Mouse (Mus musculus) MEL (cell line): Measurements from ENCODE around the gene Cfl1. TPM values are rescaled to one million over a fixed set of nuclear protein-coding genes. Genes with fewer than 3 reads are reported as not detected.
A peak's percentile ranks its signal among the peaks of the same experiment; 100 is the strongest.

ENCODE experiments used
- BHLHE40 ChIP-seq: IDR thresholded peaks from 2 replicates; pipeline ENCODE4 v1.6.1; 2012; ENCODE audit warnings: low read depth, mild to moderate bottlenecking, inconsistent platforms, low read length, improper control_type of control experiment, borderline replicate concordance
- E2F4 ChIP-seq: IDR thresholded peaks from 2 replicates; pipeline ENCODE4 v1.6.1; 2011; ENCODE audit warnings: low read depth, low read length, improper control_type of control experiment, borderline replicate concordance
- EP300 ChIP-seq, 2 experiments: IDR thresholded peaks; 2 replicates each; pipeline ENCODE4 v1.6.1; 2011; ENCODE audit warnings: improper control_type of control experiment in 2 of 2, low read length in 2 of 2, low read depth in 1 of 2, mild to moderate bottlenecking in 1 of 2
- ETS1 ChIP-seq: IDR thresholded peaks from 2 replicates; pipeline ENCODE4 v1.6.1; 2012; ENCODE audit warnings: low read depth, mild to moderate bottlenecking, inconsistent platforms, low read length, improper control_type of control experiment, moderate library complexity
- HCFC1 ChIP-seq: IDR thresholded peaks from 2 replicates; pipeline ENCODE4 v1.6.1; 2012; ENCODE audit warnings: low read depth, mild to moderate bottlenecking, inconsistent platforms, low read length, improper control_type of control experiment, moderate library complexity
- JUND ChIP-seq: IDR thresholded peaks from 2 replicates; pipeline ENCODE4 v1.6.1; 2011; ENCODE audit warnings: low read depth, mild to moderate bottlenecking, improper control_type of control experiment, low read length
- MAFK ChIP-seq: IDR thresholded peaks from 2 replicates; pipeline ENCODE4 v1.6.1; 2011; ENCODE audit warnings: low read depth, mild to moderate bottlenecking, low read length, improper control_type of control experiment, borderline replicate concordance
- MEF2A ChIP-seq: IDR thresholded peaks from 2 replicates; pipeline ENCODE4 v1.6.1; 2014; ENCODE audit warnings: low read depth, mild to moderate bottlenecking, inconsistent platforms, low read length, improper control_type of control experiment; ENCODE audit not compliant: poor library complexity, insufficient replicate concordance, severe bottlenecking; ENCODE audit errors: extremely low read depth
- MYB ChIP-seq: IDR thresholded peaks from 2 replicates; pipeline ENCODE4 v1.6.1; 2011; ENCODE audit warnings: mild to moderate bottlenecking, low read depth, low read length, improper control_type of control experiment
- MYC ChIP-seq: IDR thresholded peaks from 2 replicates; pipeline ENCODE4 v1.6.1; 2011; ENCODE audit warnings: low read depth, mild to moderate bottlenecking, low read length, improper control_type of control experiment, moderate library complexity
- POLR2AphosphoS5 ChIP-seq: IDR thresholded peaks from 2 replicates; pipeline ENCODE4 v1.6.1; 2012; ENCODE audit warnings: low read depth, borderline replicate concordance, mild to moderate bottlenecking, inconsistent platforms, low read length, moderate library complexity, mixed read lengths
- RAD21 ChIP-seq: IDR thresholded peaks from 2 replicates; pipeline ENCODE4 v1.6.1; 2011; ENCODE audit warnings: mild to moderate bottlenecking, low read depth, low read length, improper control_type of control experiment
- RCOR1 ChIP-seq: IDR thresholded peaks from 2 replicates; pipeline ENCODE4 v1.6.1; 2012; ENCODE audit warnings: low read depth, mild to moderate bottlenecking, inconsistent platforms, low read length, improper control_type of control experiment
- SMC3 ChIP-seq: IDR thresholded peaks from 2 replicates; pipeline ENCODE4 v1.6.1; 2011; ENCODE audit warnings: low read depth, low read length, improper control_type of control experiment
- TBP ChIP-seq: IDR thresholded peaks from 2 replicates; pipeline ENCODE4 v1.8.0; 2011; ENCODE audit warnings: low read depth, low read length, improper control_type of control experiment
- TCF12 ChIP-seq: IDR thresholded peaks from 2 replicates; pipeline ENCODE4 v1.6.1; 2014; ENCODE audit warnings: low read depth, mild to moderate bottlenecking, inconsistent platforms, low read length, improper control_type of control experiment, moderate library complexity
- USF1 ChIP-seq: IDR thresholded peaks from 2 replicates; pipeline ENCODE4 v1.6.1; 2014; ENCODE audit warnings: low read depth, mild to moderate bottlenecking, inconsistent platforms, low read length, improper control_type of control experiment, moderate library complexity
- USF2 ChIP-seq, 2 experiments: IDR thresholded peaks; 2 replicates each; pipeline ENCODE4 v1.6.1; 2011 to 2012; ENCODE audit warnings: improper control_type of control experiment in 2 of 2, low read length in 2 of 2, borderline replicate concordance in 1 of 2, inconsistent platforms in 1 of 2, low read depth in 1 of 2, mild to moderate bottlenecking in 1 of 2; ENCODE audit not compliant: insufficient read depth in 1 of 2
- ZC3H11A ChIP-seq: IDR thresholded peaks from 2 replicates; pipeline ENCODE4 v1.6.1; 2012; ENCODE audit warnings: low read depth, mild to moderate bottlenecking, inconsistent platforms, low read length, improper control_type of control experiment
- ZMIZ1 ChIP-seq: IDR thresholded peaks from 2 replicates; pipeline ENCODE4 v1.6.1; 2012; ENCODE audit warnings: low read depth, mild to moderate bottlenecking, inconsistent platforms, low read length, improper control_type of control experiment, moderate library complexity
- ZNF384 ChIP-seq: IDR thresholded peaks from 2 replicates; pipeline ENCODE4 v1.6.1; 2012; ENCODE audit warnings: low read depth, mild to moderate bottlenecking, inconsistent platforms, low read length, improper control_type of control experiment
- polyA plus RNA-seq, 2 experiments: library from polyadenylated mRNA; stranded (reverse) in 1 of 2; unstranded in 1 of 2; fragments of >175 nt in 1 of 2; fragments of >200 nt in 1 of 2; gene quantifications; 2 replicates each; pipeline versions ENCODE4 v1.2.1 to v1.2.4; 2012; ENCODE audit warnings: low replicate concordance in 2 of 2, low read depth in 1 of 2; ENCODE audit not compliant: insufficient read length in 2 of 2, insufficient read depth in 1 of 2, missing spikeins in 1 of 2
- total RNA-seq: library from RNA; depleted of rRNA; stranded (reverse); fragments of 300-350 nt; gene quantifications from 2 replicates; pipeline ENCODE4 v1.2.3, GENCODE M21; 2012

The Cfl1 gene
- total and polyA plus RNA-seq, 3 experiments = 880 to 2,037 TPM; not detected in 1

DNA sequence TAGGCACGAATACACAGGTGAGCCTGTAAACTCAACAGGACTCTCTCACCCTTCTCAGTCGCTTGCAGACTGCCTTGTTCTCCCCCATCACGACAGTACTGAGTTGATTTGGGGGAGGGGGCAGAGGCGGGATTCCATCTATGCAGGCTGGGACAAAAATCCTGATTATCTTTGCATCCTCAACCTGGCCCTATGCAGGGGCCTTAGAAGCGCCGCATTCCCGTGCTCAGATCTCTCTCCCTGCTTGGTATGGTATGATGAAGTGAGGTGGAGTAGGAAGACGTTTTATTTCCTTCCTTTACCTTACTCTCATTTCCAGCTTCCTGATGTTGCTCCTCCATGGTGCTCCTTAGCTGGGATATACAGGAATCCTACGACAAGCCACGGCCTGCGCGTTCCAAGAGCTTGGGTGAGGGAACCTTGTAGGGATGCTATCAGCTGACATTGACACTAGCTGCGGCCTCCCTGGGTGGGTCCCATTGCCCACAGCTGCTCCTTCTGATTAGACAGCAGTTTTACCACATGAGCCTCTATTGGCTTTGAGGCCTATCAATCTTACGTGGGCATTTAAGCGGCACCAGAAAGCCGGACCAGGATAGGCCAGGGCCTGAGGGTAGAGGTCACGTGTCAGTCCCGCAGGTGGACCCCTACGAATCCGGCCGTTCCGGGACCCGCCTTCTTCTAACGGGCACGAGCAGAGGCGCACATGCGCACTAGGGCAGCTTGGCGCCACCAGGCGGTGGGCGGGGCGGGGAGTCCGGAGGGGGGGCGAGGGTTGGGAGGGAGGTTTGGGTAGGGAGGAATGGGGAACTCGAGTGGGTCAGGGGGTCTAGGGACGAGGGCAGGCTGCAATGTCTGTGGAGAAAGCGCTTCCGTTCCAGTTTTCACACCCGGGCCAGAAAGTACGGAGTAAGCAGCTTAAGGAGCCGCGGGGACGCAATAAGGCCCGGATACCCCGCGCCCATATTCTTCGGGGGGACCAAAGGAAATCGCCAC, 20.1 kb downstream of the Cfl1 start, which contains the start of gene Snx32 (continued):
- TF ChIP-seq MEF2A (no peak), ZMIZ1 (no peak), SMC3 (no peak), RAD21 (no peak), POLR2AphosphoS5 (no peak), MYB (peak; percentile 75), ZC3H11A (no peak), EP300 (IDR thresholded peaks at IDR 0.05; ENCODE audit: low read depth in 1 of 2, low read length in 2 of 2) (peak in 1 of 2 experiments; percentile 67; a peak in 2 of 4 replicates), E2F4 (no peak; the same call in 1 of the 2 replicates), ETS1 (peak; percentile 92), MAFK (no peak), RCOR1 (no peak), TCF12 (0 out of 2 replicates have a peak, but pooled peaks have one; percentile 14), USF2 (IDR thresholded peaks at IDR 0.05; ENCODE audit: borderline replicate concordance in 1 of 2, insufficient read depth in 1 of 2, low read depth in 1 of 2, low read length in 2 of 2) (peak; percentile 76 to 93; a peak in 3 of 4 replicates), TBP (peak; percentile 96), USF1 (peak; percentile 99), BHLHE40 (peak; percentile 57; the same call in 1 of the 2 replicates), ZNF384 (no peak), HCFC1 (peak; percentile 79; the same call in 1 of the 2 replicates), MYC (no peak), JUND (no peak)
